Mouse (Mus musculus) G1E (cell line): ENCODE measurements around the gene Wdr54. TPM values are rescaled to one million over a fixed set of nuclear protein-coding genes. Genes with fewer than 3 reads are reported as not detected.
"Not testable (repeated sequence)": the region's sequence is repeated elsewhere in the genome, so short reads cannot be mapped to it uniquely, and the experiment has no call there.

Experiments used
- ATAC-seq: 2 replicates; pipeline ENCODE4 v1.8.0; 2016; ENCODE audit warnings: mild to moderate bottlenecking; ENCODE audit not compliant: insufficient number of reproducible peaks, poor library complexity, low FRiP score, severe bottlenecking; ENCODE audit errors: extremely low read depth
- DNase-seq: peaks from one replicate; pipeline ENCODE4 v3.0.0; 2012; ENCODE audit warnings: low spot score
- H3K27me3 ChIP-seq: 2 replicates; pipeline ENCODE4 v1.6.1; 2012; ENCODE audit warnings: mild to moderate bottlenecking, low read length, inconsistent platforms; ENCODE audit not compliant: insufficient read depth
- H3K36me3 ChIP-seq: replicated peaks from 2 replicates; pipeline ENCODE3; 2012; ENCODE audit warnings: mild to moderate bottlenecking, inconsistent platforms
- H3K4me1 ChIP-seq: 2 replicates; pipeline ENCODE4 v1.6.1; 2012; ENCODE audit warnings: low read depth, low read length, inconsistent platforms, mixed read lengths; ENCODE audit not compliant: insufficient read depth
- H3K4me3 ChIP-seq: 2 replicates; pipeline ENCODE4 v1.5.1; 2012; ENCODE audit warnings: low read depth, mild to moderate bottlenecking, inconsistent platforms, low read length, moderate library complexity, mixed read lengths
- H3K9me3 ChIP-seq: replicated peaks from 2 replicates; pipeline ENCODE4 v1.6.1; 2012; ENCODE audit warnings: inconsistent platforms
- CTCF ChIP-seq: IDR thresholded peaks from 2 replicates; pipeline ENCODE4 v1.5.1; 2012; ENCODE audit warnings: low read depth, low read length, inconsistent platforms, mixed read lengths
- GATA1 ChIP-seq: IDR thresholded peaks from 2 replicates; pipeline ENCODE4 v1.6.1; 2012; ENCODE audit warnings: borderline replicate concordance, low read length, inconsistent platforms, mixed read lengths
- GATA2 ChIP-seq: IDR thresholded peaks from 2 replicates; pipeline ENCODE4 v1.6.1; 2012; ENCODE audit warnings: low read depth, low read length, inconsistent platforms, borderline replicate concordance
- POLR2AphosphoS5 ChIP-seq: IDR thresholded peaks from 2 replicates; pipeline ENCODE4 v1.6.1; 2012; ENCODE audit warnings: low read depth, low read length, inconsistent platforms; ENCODE audit not compliant: insufficient replicate concordance
- TAL1 ChIP-seq: conservative IDR thresholded peaks from 2 replicates; pipeline ENCODE4 v1.6.1; 2012; ENCODE audit warnings: low read depth, low read length, inconsistent platforms, mixed read lengths
- polyA plus RNA-seq: library from polyadenylated mRNA; stranded (reverse); fragments of >175 nt; gene quantifications from 2 replicates; pipeline ENCODE4 v1.2.3, GENCODE M21; 2012
- total RNA-seq, 2 experiments: library from RNA; stranded (forward) in 1 of 2; stranded (reverse) in 1 of 2; fragments of 200-1000 nt in 1 of 2; fragments of >200 nt in 1 of 2; fragmentation: Nextera tagmentation in 1 of 2; gene quantifications; 2 replicates each; pipeline ENCODE4 v1.2.3; 2014 to 2017

Gene Wdr54
- total and polyA plus RNA-seq, 3 experiments: 0.27 TPM; not detected in 2

DNA sequence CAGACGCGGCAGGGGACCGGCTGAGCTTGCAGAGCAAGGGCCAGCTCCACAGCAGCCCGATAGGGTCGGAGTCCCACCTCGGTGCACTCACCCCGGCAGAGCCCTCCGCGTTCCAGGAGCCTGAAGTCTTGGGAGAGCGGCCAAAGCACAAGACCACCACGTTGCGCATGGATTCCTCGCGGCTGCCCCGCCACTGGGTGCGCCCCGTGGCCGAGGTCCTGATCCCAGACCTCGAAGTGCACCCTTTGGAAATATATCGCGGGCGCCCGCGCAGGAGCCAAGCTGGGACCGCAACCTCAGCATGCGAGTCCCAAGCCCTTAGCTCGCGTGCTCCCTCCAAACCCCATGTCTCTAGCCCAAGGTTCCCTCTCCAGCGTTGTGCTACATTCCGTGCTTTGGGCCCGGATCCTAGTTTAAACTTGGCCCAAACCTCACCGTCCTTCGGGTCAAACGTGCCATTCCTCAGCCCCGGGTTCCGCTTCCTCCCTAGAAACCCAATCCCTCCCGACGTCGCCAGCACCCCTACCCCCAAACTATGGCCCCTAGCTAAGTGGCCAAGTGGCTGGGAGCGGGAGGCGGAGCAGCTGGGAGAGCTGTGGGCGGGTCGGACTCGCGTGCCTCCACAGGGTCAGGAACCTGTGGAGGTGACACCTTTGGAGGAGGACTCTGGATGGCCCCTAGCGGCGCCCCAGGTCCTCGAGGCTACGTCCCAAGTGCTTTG lies 5.9 kb upstream of the Wdr54 start:
- Histone ChIP-seq H3K4me1 (peaks cover 34% of the 10 kb centered on the region), H3K27me3 (peaks cover 22% of the 10 kb centered on the region), H3K4me3 (peak overlapping the region; percentile 4; the same call in 1 of the 2 replicates), H3K36me3 (no peaks in the 10 kb centered on the region), H3K9me3 (no peaks in the 10 kb centered on the region)
- ATAC-seq: no peak
- DNase-seq: no peak
- TF ChIP-seq TAL1: no peak

GRCm38 (mm10) chr6:83161442-83161841 lies 5.2 kb upstream of the Wdr54 start:
- Histone ChIP-seq H3K9me3 (no peaks in the 10 kb centered on the region), H3K4me3 (no peak overlapping the region), H3K36me3 (no peaks in the 10 kb centered on the region), H3K4me1 (peaks cover 32% of the 10 kb centered on the region), H3K27me3 (peaks cover 24% of the 10 kb centered on the region)
- DNase-seq (no peak), ATAC-seq (no peak)
- TF ChIP-seq GATA2 (no peak), TAL1 (no peak), CTCF (no peak), POLR2AphosphoS5 (no peak), GATA1 (no peak)

DNA sequence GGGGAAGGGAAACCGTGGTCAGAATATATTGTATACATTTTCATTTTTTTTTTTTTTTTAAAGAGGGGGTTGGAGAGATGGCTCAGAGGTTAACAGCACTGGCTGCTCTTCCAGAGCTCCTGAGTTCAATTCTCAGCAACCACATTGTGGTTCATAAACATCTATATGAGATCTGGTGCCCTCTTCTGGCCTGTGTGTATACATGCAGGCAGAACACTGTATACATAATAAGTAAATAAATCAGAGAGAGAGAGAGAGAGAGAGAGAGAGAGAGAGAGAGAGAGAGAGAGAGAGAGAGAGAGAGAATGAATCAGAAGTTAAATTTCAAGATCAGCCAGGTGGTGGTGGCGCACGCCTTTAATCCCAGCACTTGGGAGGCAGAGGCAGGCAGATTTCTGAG lies 3.3 kb upstream of the Wdr54 start:
- not testable (repeated sequence) for ATAC-seq, DNase-seq, H3K9me3 ChIP-seq, H3K36me3 ChIP-seq, H3K4me3 ChIP-seq
- TF ChIP-seq CTCF: 0 out of 2 replicates have a peak, but pooled peaks have one; percentile 29
- H3K27me3 ChIP-seq: peaks cover 44% of the 10 kb centered on the region
- H3K4me1 ChIP-seq: peaks cover 32% of the 10 kb centered on the region

- no peak for ATAC-seq
- no peaks in the 10 kb centered on the region for H3K36me3 ChIP-seq
- peaks cover 25% of the 10 kb centered on the region for H3K4me1 ChIP-seq
- peaks cover 59% of the 10 kb centered on the region for H3K27me3 ChIP-seq
- no peak for DNase-seq
- H3K9me3 ChIP-seq: no peaks in the 10 kb centered on the region
- peak overlapping the region; percentile 36; the same call in 1 of the 2 replicates for H3K4me3 ChIP-seq
- TF ChIP-seq GATA1 (no peak), GATA2 (no peak), CTCF (no peak), POLR2AphosphoS5 (no peak), TAL1 (no peak)
Observed at GRCm38 (mm10) chr6:83155552-83156238, 502 bp downstream of the Wdr54 start.

GRCm38 (mm10) chr6:83153485-83153884 lies 2.7 kb downstream of the Wdr54 start:
- H3K4me3 ChIP-seq: no peak overlapping the region
- DNase-seq (no peak), ATAC-seq (no peak)
- peaks cover 26% of the 10 kb centered on the region for H3K4me1 ChIP-seq
- H3K27me3 ChIP-seq: peaks cover 68% of the 10 kb centered on the region
- no peak for TF ChIP-seq GATA2
- H3K36me3 ChIP-seq: no peaks in the 10 kb centered on the region
- no peaks in the 10 kb centered on the region for H3K9me3 ChIP-seq

DNA sequence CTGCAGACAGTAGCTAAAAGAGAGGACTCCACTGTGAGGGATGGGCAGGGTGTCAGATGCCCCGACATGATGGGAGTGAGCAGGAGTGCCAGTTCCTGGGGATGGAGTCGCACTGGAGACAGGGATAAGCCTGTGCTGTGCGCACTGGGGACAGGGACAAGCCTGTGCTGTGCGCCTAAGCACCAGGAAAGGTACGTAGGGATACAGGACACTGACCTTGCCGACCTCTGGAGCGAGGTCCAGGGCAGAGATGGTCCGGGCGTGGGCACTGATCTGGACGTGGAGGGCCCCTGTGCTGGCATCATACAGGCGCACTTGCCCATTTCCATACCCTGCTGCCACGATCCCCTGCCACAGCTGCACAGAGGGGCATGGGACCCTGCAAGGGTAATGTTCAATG lies 3.2 kb downstream of the Wdr54 start:
- H3K27me3 ChIP-seq: peaks cover 70% of the 10 kb centered on the region
- no peak for ATAC-seq
- no peak for DNase-seq
- H3K36me3 ChIP-seq: peaks cover 2% of the 10 kb centered on the region
- H3K4me1 ChIP-seq: peaks cover 26% of the 10 kb centered on the region
- no peak overlapping the region for H3K4me3 ChIP-seq
- no peaks in the 10 kb centered on the region for H3K9me3 ChIP-seq
- TF ChIP-seq GATA2: no peak
- no peak for TF ChIP-seq POLR2AphosphoS5
- no peak for TF ChIP-seq CTCF
- TF ChIP-seq GATA1: no peak
- no peak for TF ChIP-seq TAL1

- no peak for DNase-seq
- TF ChIP-seq GATA2: no peak
- no peak for TF ChIP-seq CTCF
- no peak for TF ChIP-seq TAL1
- no peak for TF ChIP-seq POLR2AphosphoS5
- TF ChIP-seq GATA1: no peak
- peaks cover 11% of the 10 kb centered on the region for H3K36me3 ChIP-seq
- no peak overlapping the region for H3K4me3 ChIP-seq
- H3K9me3 ChIP-seq: no peaks in the 10 kb centered on the region
- no peak for ATAC-seq
- H3K4me1 ChIP-seq: peaks cover 33% of the 10 kb centered on the region
- H3K27me3 ChIP-seq: peaks cover 79% of the 10 kb centered on the region
Observed at GRCm38 (mm10) chr6:83151721-83152120, 4.5 kb downstream of the Wdr54 start.
